Mouse (Mus musculus) CH12.LX (cell line): ENCODE data around the gene Cfap97d2.

Experiments
- CTCF ChIP-seq, 2 experiments: IDR thresholded peaks in 1 of 2; conservative IDR thresholded peaks in 1 of 2; 2 replicates each; pipeline ENCODE4 v1.5.1; 2011 to 2012; ENCODE audit warnings: low read depth in 2 of 2, low read length in 2 of 2, improper control_type of control experiment in 1 of 2, inconsistent platforms in 1 of 2, mild to moderate bottlenecking in 1 of 2, moderate library complexity in 1 of 2
- E2F4 ChIP-seq: IDR thresholded peaks from 2 replicates; pipeline ENCODE4 v1.6.1; 2011; ENCODE audit warnings: low read depth, low read length, improper control_type of control experiment; ENCODE audit not compliant: insufficient replicate concordance
- JUND ChIP-seq: conservative IDR thresholded peaks from 2 replicates; pipeline ENCODE4 v1.6.1; 2011; ENCODE audit warnings: low read depth, low read length, improper control_type of control experiment
- POLR2AphosphoS2 ChIP-seq: IDR thresholded peaks from 2 replicates; pipeline ENCODE4 v1.6.1; 2011; ENCODE audit warnings: low read depth, low read length, improper control_type of control experiment
- TBP ChIP-seq: conservative IDR thresholded peaks from 2 replicates; pipeline ENCODE4 v1.6.1; 2011; ENCODE audit warnings: low read depth, low read length, improper control_type of control experiment
- ZMIZ1 ChIP-seq: IDR thresholded peaks from 2 replicates; pipeline ENCODE4 v1.6.1; 2012; ENCODE audit warnings: low read depth, mild to moderate bottlenecking, inconsistent platforms, low read length, improper control_type of control experiment

DNA sequence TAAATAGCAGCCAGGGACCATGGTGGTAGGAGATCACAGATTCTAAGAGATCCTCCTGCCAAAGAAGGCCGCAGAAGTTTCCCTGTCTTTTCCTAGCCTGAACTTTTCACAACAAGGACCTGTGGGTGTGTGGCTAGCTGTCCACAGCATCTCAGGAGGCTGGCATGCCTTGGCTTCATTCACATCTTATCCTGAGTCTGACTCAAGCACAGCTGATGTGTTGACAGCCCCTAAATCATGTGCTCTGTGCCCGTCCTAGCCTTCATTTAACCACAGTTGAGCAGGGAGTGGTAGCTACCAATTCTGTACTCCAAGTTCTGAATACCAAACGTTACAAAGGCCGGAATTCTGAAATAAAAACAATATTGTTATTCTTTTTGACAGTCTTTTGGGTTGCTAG, 1.4 kb upstream of the Cfap97d2 start:
- TF ChIP-seq JUND (no peak), CTCF (conservative IDR thresholded peaks at IDR 0.05 in 1 of 2, IDR thresholded peaks at IDR 0.05 in 1 of 2; ENCODE audit: low read depth in 2 of 2, low read length in 2 of 2) (no peak), ZMIZ1 (no peak), POLR2AphosphoS2 (no peak), E2F4 (no peak), TBP (no peak)
